Mouse (Mus musculus): ENCODE data around the gene Nos3.

Gene Nos3

DNA sequence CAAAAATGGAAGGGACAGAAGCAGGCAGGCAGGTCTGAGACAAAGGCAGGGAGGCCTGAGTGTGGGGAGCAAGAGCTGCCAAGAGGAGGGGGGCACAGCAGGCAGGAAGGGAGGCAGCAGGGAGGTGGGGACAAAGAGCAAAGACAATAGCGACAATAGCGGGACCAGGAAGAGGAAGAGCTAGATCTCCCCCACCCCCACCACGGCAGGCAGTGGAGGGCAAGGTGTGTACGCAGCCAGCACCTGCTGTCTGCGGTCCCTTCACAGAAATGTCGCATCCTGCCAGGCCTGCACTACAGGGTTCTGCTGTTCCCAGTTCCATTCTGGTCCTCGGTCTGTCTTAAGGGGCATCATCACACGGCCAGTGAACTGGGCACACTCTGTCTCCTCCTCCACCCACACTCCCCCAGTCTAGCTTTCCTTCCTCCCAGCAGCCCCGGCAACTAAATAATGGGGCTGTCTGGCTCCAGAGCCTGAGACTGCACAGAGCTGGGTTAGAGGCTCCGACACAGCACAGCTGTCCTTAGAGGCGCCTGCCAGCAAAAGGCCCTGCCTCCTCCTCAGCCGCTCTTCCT is 20.0 kb upstream of the Nos3 start:
- DNase-seq (ENCODE audit: low spot score in 2 of 2), result peak; percentile 88 to 91

DNA sequence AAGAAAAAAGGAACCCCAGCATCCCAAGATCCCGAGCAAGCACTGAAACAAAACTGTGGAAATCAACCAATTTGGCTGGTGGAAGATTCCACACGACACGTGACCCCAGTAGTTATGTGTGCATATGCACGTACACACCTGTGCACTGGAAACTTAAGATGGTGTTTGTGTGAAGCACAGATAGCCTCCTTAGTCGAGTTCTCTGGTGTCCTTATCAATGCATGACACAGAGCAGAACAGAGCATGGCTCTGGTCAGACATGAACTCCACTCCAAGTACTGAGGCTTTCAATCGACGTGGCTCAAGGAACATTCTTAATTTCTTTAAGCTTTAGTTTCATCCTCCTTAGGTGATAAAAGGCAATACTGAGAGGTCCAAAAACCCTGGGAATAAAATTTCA is 18.3 kb upstream of the Nos3 start:
- DNase-seq (ENCODE audit: low spot score in 2 of 2), result no peak

DNA sequence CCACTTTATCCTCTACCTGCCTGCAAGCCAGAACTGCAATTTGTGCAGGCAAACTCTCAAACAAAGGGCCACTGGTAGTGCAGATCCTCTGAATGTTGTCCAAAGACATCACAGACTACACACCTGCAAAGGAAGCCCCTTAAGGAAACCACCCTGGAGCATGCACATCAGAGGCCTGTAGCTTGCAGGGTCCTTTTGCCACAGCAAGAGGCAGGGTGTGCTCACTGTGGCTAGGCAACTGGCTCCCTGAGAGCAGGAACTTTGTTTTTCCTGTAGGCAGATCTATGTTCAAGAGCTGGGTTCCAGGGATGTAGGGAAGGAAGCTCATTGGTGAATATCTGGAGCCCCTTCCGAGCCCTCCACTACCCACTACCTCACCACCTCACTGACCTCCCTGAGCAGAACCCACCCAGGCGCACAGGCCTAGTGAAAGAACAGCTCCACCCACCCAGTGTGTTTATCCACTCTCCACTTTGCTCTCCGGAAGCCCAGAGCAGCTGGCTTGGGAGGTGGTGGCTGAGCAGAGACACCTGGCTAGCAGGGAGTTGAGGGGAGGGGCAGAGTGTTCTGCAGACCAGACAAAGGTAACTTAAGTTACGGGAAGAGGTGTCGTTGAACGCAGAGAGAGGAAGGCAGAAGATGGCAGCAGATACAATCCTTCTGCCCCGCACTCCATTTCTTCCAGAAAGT is 17.3 kb upstream of the Nos3 start:
- DNase-seq (ENCODE audit: low spot score in 2 of 2), result peak; percentile 53 to 63

DNA sequence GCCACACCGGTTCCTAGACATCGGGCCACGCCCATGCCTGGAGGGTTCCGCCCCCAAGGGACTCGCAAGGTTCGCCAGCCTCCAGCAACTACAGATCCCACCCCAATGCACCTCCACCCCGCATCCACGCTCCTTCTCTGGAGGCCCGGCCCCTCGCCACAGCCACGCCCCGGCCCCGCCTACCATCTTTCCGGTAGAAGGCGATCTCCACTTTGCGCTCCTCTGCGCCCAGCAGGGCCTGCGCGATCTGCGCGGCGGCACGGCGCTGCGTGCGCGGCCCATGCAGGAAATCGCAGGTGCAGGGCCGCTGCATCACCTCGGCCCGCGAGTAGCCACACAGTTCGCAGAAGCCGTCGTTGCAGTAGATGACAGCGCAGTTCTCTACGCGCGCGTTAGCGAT is 16.5 kb upstream of the Nos3 start:
- DNase-seq (ENCODE audit: low spot score in 2 of 2), result peak; percentile 96 to 97

DNA sequence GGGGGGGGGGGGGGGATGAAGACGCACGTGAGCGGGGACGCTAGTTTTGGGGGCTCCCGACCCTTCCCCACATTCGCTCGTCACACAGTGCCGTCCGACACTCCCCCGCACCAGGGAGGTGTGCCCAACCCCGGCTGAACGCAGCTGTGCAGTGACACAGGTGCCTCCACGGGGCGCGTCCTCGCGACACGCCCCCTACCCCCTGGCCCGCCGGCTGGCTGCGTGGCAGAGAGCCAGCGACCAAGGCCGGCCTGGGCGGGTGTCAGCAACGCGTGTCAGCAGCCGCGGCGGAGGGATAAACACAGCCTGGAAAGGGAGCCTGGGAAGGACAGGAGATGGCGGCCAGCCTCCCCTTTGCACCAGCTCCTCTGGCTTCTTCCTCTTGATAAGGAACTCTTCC is 16.1 kb upstream of the Nos3 start:
- DNase-seq (ENCODE audit: low spot score in 2 of 2), result peak; percentile 67 to 68

DNA sequence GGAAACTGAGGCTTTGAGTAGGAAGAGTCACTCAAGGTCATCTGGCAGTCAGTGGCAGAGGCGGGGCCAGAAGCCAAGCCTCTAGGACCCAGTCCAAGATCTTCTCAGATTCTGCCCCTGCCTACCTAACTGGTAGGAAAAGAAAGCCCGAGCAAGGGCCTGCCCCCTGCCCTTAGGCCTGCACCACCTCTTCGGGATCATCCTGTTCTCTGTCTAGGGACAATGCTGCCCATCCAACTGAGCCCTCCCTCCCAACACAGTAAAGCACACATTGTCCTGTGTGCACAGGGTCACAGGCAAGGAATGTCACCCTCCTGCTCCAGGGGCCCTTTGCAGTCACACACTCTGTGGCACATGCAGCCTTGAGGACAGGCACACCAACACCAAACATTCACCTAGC is 14.5 kb upstream of the Nos3 start:
- DNase-seq (ENCODE audit: low spot score in 2 of 2), result no peak

DNA sequence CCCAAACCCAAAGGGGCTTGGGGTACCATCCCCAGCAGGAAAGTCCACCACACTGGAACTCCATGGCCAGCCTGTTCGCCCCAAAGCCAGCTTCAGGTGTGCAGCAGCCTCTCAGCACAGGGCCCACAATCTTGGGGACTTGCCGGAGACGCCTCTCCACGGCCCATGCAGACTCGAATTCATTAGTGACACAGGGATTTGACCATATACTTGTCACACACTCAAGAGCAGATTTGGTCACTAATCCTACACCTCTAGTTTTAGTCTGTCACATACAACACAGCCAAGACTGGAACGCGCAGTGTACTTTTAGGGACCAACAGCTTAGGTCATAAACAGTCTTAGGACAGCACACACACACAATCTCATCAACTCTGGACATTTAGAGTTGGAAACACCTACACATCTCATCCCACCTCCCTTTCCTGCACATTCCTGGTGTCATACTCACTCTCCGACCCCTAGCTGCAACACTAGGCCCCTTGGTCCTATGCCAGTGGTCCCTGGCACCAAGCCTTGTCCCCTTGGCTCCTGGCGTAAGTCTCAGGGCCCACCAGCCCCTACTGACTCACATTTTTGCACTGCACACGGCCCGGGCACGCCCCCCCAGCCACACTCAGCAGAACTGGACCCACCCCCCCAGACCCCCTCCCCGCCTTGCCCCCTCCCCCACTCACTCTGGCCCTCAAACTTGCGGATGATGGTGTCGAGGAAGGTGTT is 13.9 kb upstream of the Nos3 start:
- DNase-seq (ENCODE audit: low spot score in 2 of 2), result no peak

DNA sequence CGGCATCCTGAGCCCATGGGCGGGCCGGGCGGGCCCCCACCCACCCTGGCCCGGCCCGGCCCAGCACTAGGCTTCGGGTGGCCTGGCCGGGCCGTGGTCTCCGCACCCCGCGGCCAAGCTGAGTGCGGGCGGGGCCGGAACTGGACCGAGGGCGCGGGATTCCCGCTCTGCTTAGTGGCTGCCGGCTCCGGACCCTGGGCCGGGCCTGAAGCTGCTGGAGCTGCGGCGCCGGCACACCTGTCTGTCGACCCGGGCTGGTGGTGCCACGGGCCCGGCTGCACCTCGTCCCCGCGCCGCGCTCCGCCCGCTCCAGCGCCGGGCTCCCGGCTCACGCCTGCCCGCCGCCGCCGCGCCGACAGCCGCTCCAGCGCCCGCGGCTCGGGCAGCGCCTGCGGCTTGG is 13.3 kb upstream of the Nos3 start, which contains the start of gene Kcnh2:
Gene Kcnh2, minus strand, starts transcription at position 327 of the 400 bp plus-strand sequence.
- no peak for DNase-seq (ENCODE audit: low spot score in 2 of 2)

DNA sequence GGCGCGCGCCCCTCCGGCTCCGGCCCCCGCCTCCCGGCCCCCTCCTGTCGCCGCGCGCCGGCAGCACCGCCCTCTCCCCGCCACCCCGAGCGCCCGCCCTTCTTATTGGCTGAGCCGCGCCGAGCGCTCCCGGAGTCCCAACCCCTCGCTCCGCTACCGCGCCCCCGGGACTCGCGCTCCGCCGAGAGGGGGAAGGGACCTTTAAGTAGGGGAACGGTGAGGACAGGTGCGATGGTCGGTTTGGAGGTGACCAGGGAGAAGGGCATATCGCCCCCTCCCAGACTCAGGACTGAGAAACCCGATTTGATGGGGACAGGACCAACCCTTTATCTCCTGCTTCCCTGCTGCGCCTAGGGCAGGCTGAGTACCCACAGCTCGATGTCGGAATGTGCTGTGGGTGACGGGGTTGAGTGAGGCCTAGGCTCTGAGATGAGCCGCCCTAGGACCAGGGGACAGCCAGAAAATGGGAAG is 12.9 kb upstream of the Nos3 start:
- DNase-seq (ENCODE audit: low spot score in 2 of 2), result peak; percentile 87 to 88

DNA sequence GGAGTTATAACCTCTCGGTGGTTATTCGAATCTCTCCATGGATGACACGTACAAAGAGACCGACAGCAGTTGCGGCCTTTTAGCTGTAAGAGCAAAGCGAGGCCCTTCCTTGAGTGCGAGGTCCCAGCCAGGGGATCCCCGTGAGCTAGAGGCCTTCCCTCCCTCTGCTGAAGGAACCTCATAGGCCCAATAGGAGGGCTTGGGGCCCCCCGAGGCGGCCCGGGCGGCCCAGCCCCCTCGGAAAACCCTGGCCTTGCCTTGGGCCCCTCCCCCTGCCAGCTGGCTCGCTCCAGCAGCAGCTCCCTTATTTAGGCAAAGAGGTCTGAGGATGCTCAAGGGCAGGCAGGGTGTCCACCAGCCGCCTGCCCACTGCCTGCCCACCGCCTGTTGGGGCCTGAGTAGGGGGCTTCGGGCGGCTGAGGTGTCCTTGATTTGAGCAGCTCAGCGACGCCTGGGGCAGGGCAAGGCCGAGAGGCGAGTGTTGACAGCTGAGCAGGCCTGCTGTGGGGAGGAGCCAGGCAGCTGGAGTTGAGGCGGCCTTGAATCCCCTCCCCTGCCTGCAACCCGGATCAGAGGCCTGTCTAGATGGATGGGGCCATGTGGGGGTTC is 12.3 kb upstream of the Nos3 start:
- peak in 1 of 2 experiments; percentile 35 for DNase-seq (ENCODE audit: low spot score in 2 of 2)

DNA sequence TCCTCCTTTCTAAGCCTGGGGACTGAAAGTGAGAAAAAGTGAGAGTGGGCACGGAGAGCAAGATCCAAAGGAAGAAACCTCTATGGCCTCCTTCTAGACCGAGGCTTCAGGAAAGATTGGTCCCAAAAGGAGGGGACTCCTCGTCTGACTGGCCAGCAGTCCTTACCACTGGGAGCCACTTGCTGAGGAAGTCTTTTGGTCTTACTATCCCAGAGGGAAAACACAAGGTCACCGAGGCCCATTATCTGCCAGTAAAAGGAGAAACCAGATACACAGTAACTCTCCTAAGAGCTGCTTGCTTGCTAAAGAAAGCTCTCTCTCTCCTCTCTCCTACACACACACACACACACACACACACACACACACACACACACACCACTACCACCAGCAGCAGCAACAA is 11.3 kb upstream of the Nos3 start:
- DNase-seq (ENCODE audit: low spot score in 2 of 2), result no peak

DNA sequence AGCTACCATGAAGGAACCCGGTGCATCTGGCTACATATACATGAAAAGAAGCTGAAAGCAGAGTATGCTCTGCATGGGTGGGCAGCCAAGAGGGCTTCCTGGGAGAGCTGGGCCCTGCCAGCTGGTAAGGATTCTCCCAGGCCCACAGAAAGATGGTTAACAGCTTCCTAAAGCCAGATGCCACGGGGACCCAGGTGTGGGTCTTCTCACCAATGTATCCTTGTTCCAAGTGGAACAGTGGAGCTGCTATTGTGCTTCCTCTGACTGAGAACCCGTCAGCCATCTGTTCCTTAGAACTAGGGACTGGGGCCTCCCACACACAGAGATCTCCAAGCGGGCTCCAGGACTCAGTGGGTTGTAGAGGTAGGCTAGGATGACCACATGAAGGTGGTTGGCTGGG is 7.8 kb upstream of the Nos3 start:
- no peak for DNase-seq (ENCODE audit: low spot score in 2 of 2)

DNA sequence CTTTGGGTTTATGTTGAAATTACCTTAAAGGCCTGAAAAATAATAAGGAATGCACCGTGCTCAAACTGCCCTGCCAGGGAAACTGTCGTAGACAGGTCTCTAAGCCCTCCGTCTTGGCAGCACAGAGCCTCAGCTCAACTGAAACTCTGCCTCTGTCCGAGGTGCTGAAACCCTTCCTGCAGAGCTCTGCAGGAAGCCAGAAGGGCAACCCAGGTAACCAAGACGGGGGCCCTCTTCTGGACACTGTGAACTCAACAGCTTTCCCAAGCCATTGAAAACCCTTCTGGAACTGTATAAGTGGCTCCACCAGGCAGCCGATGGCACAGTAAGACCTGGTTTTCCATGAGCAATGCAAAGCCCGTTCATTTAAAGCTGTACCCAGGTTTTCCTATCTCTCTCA is 7.1 kb upstream of the Nos3 start:
- DNase-seq (ENCODE audit: low spot score in 2 of 2), result peak; percentile 54 to 89

DNA sequence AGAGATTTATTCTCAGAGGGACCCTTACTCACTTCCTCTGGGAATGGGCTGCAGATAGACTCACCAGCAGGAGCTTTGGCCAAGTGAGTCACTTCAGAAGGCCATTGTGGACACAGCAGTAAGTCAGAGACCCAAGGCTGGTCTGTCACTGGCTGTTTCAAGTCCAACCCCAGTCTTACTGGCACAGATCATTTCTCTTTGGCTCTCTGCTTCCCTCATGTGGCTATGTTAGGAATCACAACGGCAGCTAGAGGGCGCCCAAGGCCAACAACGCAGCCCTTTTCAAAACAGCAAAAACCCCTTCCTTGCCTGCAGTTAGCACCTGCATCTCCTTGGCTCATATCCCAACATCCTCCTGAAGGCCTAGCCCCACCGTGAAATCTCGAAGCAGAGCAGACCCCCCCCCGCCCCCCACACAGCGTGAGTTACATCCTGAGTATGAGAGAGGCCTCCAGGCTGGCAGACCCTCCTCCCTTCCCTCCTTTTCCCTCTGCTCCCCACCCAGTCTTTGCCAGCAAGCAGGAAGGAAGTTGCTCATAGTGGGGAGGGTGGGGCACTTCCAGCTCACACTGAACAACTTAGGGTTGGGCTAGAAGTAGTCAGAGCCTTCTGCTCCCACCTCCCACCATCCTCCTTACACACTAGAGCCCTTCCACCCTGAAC is 3.7 kb upstream of the Nos3 start:
- DNase-seq (ENCODE audit: low spot score in 2 of 2), result peak; percentile 75 to 90

DNA sequence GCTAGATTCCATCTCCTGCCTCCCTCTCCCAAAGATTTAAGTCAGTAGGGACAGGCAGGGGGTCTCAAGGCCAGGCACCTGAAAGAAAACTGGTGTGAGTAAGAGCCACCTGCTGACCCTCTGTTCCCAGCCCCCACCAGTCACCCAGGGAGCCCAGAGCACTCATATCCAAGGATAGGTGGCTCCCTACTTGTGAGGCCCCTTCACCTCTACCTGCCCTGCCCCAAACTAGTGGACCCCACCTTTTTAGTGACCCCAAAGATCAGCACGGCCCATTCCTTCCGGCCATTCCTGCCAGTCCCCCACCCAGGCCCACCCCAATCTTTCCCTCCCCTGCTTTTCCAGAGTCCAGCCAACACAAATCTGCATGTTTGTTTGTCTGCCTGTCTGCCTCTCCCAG is 1.1 kb upstream of the Nos3 start:
- no peak for DNase-seq (ENCODE audit: low spot score in 2 of 2)

DNA sequence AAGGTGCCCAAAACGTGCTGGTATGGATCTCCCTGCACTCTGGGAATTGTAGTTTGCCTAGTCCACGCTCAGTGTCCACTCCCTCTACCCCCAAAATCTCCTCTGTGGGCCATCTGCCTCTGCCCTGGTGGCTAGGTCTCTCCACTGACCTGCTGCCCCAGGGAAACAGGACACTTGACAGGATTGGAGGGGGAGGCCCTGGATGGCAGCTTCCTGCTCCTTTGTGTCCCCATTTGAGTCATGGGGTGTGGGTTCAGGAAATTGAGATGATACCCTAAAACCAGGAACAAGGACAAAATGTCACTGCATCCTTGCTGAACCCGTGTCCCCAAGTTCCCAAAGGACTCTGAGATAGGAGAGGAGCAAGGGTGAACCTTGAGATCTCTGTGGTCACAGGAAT is 549 bp upstream of the Nos3 start:
- DNase-seq (ENCODE audit: low spot score in 2 of 2), result no peak

DNA sequence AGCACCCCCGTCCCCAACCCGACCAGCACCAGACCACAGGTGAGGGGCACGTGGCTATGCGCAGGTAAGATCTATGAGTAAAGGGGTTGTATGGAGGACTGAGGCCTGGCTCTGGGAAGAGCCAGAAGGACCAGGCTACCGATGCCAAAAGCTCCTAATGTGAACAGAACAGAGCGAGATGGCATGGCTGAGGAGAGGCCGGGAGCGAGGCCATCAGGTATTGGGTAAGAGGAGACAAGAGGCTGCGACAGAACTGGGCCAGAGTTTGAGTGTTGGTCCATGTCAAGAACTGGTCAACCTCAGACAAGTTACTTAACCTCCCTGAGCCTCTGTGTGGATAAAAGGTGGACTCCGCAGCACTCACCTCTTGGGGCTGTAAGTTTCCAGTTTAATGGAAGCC is 353 bp downstream of the Nos3 start:
- no peak for DNase-seq (ENCODE audit: low spot score in 2 of 2)

DNA sequence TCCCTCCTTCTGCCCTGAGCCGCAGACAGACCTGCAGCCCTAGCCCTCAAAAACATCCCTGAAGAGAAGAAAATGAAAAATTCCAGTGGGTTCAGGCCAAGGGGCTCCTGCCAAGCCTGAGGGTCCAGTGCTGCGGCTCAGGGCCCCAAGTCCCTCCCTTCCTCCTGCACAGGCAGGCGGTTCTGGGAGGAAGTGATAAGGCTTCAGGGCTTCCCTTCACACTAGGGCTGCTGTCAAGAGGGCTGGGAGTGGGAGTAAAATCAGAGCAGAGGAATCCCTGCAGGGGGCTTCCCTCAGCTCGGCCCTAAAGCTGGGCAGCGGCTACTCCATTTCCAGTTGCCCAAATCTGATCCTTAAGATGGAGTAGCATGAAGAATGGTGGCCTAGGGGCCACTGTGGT is 918 bp downstream of the Nos3 start:
- no peak for DNase-seq (ENCODE audit: low spot score in 2 of 2)

DNA sequence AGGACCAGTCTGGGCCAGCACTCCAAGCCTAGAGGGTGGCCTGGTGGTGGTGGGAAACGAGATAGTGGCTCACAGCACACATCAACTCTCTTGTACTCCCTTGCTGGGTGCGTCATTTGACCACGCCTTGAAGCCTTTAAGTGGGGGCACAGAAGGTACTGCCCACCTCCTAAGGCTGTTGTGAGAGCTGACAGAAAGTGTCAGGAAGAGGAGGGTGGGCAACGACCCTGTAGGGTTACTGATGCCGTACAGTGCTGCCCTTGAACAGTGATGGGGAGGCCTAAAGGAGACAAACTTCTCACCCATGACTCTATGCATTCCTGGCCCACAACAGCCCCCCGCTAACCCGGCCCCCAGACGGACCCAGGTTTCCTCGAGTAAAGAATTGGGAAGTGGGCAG is 1.8 kb downstream of the Nos3 start:
- no peak for DNase-seq (ENCODE audit: low spot score in 2 of 2)

DNA sequence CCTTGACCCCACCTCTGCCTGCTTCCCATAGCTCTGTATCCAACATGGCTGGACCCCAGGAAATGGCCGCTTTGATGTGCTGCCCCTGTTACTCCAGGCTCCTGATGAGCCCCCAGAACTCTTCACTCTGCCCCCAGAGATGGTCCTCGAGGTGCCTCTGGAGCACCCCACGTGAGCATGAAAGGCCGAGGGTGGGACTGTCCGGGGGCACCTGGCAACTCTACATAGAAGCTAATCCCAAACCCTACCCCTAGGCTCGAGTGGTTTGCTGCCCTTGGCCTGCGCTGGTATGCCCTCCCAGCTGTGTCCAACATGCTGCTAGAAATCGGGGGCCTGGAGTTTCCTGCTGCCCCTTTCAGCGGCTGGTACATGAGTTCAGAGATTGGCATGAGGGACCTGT is 5.2 kb downstream of the Nos3 start:
- DNase-seq (ENCODE audit: low spot score in 2 of 2), result no peak

DNA sequence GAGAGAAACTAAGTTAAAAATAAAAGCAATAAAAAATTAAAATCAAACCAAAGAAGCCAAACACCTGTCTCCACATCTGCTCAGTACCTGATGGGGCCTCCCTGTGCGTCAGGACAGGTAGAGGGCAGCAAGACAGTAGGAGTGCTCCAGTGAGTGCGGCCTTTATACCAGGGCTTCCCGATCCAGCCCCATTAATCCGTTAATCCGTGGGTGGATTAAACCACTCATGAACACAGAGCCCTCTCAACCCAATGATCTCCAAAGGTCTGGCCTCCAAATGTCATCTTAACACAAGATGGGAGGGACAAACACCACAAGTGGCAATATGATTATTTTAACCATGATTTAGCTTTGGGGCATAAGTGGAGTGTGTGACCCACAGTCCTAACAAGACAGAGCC is 9.2 kb downstream of the Nos3 start:
- DNase-seq (ENCODE audit: low spot score in 2 of 2), result no peak

DNA sequence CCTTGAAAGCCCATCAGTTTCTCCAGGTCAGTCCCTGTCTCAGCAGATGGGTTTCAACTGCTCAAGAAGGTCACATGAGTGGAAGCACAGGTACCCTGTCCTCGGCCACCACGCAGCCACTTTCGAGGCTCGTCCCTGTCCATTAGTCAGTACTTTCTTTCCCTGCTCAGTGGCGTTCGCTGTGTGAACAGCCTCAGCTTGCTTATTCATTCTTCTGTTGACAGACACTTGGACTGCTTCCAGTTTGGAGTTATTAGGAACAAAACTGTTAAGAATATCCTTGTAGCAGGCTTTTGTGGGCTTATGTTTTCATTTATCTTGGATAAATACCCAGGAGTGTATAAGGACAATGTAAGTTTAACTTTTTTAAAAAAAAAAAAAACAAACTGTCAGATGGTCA is 9.6 kb downstream of the Nos3 start:
- DNase-seq (ENCODE audit: low spot score in 2 of 2), result no peak
